Mouse (Mus musculus): ENCODE measurements around the gene Rap1b. TPM values are rescaled to one million over a fixed set of nuclear protein-coding genes. Genes with fewer than 3 reads are reported as not detected.

The Rap1b gene
- total RNA-seq, 1 experiment from 2014 or later: 126 TPM

DNA sequence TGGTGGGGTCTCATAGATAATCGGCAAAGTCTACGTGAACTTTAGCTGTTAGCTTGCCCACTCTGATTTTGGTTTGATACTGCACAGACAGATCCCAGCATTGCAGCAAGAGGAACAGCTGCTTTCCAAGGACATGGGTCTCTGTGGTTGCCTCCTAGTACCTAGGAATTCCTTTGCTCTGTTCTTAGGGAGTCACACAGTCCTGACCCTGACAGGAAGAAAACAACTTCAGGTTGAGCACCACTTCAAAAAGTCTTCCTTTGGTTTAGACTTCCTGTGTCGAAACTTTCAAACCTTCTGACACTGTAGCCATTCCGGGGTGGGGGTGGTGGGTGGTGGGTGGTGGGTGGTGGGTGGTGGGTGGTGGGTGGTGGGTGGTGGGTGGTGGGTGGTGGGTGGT, 18.4 kb upstream of the Rap1b start:
- no peak for ATAC-seq (replicated peaks in 1 of 2; ENCODE audit: insufficient read depth in 1 of 2, low FRiP score in 2 of 2, low TSS enrichment in 1 of 2, low read depth in 1 of 2, poor library complexity in 2 of 2, severe bottlenecking in 2 of 2)

DNA sequence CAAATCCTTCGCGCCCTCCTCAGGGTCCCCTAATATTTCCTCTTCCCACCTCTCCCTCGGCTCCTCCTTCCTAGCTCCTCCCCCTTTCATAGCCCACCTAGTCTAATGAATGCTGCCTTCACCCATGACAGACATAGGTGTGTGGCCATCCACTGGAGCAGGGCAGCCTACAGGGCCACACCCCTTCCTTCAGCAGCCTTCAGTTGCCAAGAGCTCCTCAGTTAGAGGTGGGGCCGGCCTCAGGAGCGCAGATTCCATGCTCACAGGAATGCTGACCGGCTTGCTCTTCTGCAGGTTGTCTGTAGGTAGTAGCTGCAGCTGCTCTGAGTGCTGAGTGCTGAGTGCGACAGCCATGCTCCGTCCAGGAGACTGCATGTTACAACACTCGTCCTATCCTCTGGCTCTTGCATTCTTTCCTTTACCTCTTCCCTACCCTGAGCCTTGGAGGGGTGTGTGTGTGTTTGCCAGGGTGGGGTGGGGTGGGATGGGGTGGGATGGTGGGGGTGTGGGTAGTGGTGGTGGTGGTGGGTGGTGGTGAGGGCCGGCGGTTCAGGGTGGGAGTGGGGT, 16.3 kb upstream of the Rap1b start:
- no peak for ATAC-seq (replicated peaks in 1 of 2; ENCODE audit: insufficient read depth in 1 of 2, low FRiP score in 2 of 2, low TSS enrichment in 1 of 2, low read depth in 1 of 2, poor library complexity in 2 of 2, severe bottlenecking in 2 of 2)

DNA sequence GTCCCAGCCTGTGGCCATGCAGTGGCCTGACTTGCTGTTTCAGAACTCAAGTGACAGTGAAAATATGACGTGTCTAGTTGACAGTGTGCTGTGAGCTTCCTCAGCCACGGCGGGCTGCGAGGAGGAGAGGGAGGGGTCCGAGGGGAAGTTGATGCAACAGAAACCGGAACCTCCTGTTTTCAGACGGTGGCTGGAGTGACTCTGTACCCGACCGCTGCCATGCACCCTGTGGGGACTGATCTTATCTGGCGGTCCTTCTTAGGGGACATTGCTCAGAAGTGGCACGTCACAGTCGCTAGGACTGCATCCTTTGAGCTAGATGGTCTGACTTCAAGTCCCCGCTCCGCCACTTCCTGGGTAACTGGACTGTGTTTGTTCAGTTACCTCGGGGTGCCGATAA, 15.1 kb upstream of the Rap1b start:
- peak; percentile 90 to 95 for ATAC-seq (replicated peaks in 1 of 2; ENCODE audit: insufficient read depth in 1 of 2, low FRiP score in 2 of 2, low TSS enrichment in 1 of 2, low read depth in 1 of 2, poor library complexity in 2 of 2, severe bottlenecking in 2 of 2)

DNA sequence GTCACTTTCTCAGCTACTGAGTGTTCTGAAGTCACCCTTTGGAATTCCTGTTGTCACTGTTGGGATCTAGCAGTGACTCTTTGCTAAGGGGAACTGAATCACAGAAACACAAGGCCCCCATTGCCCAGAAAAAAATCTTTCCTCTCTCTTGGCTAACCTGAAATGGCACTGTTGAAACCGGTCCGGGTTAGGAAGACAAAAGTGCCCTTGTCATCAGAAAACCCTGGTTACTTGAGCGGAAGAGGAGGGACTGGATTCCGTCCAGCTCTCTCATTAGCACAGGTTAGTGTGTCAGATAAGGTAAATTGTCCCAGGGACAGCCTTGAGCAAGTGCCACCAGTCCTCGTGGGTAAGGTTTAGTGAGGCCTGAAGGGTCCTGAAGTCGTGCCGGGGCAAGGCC, 14.5 kb upstream of the Rap1b start:
- peak in 1 of 2 experiments; percentile 12; a peak in 1 of 4 replicates for ATAC-seq (replicated peaks in 1 of 2; ENCODE audit: insufficient read depth in 1 of 2, low FRiP score in 2 of 2, low TSS enrichment in 1 of 2, low read depth in 1 of 2, poor library complexity in 2 of 2, severe bottlenecking in 2 of 2)

DNA sequence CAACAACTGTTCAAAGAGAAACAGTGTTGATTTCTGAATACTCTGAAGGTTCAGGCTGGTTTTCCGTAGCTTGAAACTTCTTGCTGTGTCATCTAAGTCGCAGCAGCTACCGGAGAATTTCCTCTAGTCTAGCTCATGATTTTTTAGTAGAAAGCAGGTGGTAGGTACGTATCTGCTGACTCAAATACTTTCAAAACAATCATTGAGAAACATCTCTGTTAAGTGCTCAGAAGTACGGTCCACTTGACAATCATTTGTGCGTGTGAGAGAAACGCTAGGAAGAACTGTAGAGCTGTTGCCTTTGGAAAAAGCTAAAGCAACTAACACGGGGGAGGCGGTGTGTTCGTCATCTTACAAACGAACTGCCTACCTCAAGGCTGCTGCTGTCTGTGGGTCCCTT, 14.0 kb upstream of the Rap1b start:
- ATAC-seq (replicated peaks in 1 of 2; ENCODE audit: insufficient read depth in 1 of 2, low FRiP score in 2 of 2, low TSS enrichment in 1 of 2, low read depth in 1 of 2, poor library complexity in 2 of 2, severe bottlenecking in 2 of 2): no peak

DNA sequence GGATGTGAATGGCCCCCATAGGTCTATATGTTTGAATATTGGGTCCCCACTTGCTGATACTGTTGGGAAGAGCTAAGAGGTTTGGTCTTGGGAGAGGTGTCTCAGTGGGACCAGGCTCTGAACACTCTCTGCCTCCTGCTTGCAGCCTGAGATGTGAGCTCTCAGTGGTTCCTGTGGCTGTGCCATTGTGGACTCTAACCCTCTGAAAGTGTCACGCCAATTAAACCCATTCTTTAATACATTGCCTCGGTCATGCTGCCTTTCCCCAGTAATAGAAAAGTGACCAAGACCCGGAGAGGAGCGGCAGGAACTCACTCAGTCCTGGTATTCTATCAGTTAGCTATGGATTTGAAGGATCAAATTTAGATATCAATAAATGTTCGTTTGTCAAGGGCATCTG, 12.4 kb upstream of the Rap1b start:
- no peak for ATAC-seq (replicated peaks in 1 of 2; ENCODE audit: insufficient read depth in 1 of 2, low FRiP score in 2 of 2, low TSS enrichment in 1 of 2, low read depth in 1 of 2, poor library complexity in 2 of 2, severe bottlenecking in 2 of 2)

DNA sequence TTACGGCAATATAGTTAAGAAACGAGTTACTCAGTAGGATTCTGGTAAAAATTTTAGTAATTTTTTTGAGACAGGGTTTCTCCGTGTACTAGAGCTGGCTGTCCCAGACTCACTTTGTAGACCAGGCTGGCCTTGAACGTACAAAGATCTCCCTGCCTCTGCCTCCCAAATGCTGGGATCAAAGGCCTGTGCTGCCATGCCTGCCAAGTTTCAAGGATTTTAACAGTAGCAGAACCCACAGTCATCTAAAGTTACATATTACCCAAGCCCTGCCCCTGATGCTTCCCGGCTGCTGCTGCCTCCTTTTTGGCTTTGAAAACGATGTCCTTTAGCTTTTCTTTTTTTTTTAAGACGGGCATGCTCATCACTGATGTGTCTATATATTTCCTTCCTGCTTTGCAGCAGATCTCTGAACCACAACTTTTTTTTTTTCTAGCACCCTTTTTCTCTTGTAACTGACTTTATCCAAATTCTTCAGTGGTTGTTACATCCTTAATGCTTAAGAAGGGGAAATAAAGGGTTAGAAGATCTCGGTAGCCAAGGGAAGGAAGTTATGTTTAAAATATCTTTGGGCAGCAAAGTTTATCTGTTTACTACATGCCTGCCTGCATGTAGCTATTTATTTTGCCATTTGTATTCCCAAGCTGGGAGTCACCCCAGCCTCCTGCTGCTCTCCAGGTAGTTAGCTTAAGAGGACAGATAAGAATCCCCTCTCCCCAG, 10.3 kb upstream of the Rap1b start:
- peak in 1 of 2 experiments; percentile 26; a peak in 1 of 4 replicates for ATAC-seq (replicated peaks in 1 of 2; ENCODE audit: insufficient read depth in 1 of 2, low FRiP score in 2 of 2, low TSS enrichment in 1 of 2, low read depth in 1 of 2, poor library complexity in 2 of 2, severe bottlenecking in 2 of 2)

DNA sequence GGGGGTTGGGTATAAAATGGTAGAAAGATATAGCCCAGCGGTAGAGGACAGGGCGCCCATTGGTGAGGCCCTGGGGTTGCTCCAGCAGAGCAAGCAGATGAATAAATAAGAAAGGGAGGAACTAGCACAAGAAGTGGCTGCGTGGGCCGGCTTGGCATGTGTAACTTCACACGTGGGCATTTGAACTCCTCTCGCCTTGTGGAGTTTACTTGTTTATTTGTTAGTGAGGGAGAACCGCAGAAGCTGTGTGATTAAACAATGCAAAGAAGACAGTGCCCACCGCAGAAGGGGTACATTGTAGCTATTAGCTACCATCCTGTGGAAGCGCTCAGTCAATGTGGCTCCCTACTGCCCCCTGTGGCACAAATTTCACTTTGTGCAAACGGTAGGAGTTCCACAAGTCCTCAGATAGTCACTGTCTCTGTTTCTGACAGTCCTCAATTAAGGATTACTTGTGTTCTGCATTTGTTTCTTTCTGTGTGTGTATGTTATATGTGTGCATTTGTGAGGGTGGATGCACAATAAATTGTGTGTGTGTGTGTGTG, 6.9 kb upstream of the Rap1b start:
- no peak for ATAC-seq (replicated peaks in 1 of 2; ENCODE audit: insufficient read depth in 1 of 2, low FRiP score in 2 of 2, low TSS enrichment in 1 of 2, low read depth in 1 of 2, poor library complexity in 2 of 2, severe bottlenecking in 2 of 2)

DNA sequence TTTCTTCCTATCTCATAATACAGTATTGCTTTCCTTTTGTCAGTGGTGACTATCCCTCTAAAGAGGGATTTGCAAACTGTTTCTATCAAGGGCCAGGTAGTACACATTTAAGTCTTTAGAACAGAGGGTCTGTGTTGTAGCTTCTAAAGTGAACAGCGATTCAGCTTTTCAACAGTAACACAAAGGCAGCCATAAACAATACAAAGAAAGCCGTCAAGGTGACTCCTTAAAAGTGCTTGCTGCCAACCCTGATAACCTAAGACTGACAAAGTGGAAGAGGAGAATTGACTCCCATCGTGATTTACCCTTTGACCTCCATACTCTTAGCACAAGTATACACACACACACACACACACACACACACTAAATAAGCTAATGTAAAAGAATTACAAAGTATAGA, 3.1 kb upstream of the Rap1b start:
- ATAC-seq (replicated peaks in 1 of 2; ENCODE audit: insufficient read depth in 1 of 2, low FRiP score in 2 of 2, low TSS enrichment in 1 of 2, low read depth in 1 of 2, poor library complexity in 2 of 2, severe bottlenecking in 2 of 2): no peak

DNA sequence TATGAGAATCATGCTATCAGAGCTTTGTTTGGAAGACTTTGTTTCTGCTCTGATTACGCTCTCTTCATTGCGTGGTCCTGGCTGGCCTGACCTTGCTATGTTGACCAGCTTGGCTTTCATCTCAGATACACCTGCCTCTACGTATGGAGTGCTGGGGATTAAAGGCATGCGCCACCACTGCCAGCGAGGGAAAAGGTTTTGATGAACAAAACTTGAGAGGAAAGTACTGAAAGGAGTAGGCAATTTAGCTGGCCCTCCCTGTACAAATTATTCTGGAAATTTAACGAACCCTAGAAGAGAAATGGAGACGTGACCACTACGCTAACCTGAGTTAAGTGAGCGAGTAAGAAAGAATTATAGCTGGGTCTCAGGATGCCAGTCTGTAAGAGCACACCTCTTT, 961 bp upstream of the Rap1b start:
- no peak for ATAC-seq (replicated peaks in 1 of 2; ENCODE audit: insufficient read depth in 1 of 2, low FRiP score in 2 of 2, low TSS enrichment in 1 of 2, low read depth in 1 of 2, poor library complexity in 2 of 2, severe bottlenecking in 2 of 2)

DNA sequence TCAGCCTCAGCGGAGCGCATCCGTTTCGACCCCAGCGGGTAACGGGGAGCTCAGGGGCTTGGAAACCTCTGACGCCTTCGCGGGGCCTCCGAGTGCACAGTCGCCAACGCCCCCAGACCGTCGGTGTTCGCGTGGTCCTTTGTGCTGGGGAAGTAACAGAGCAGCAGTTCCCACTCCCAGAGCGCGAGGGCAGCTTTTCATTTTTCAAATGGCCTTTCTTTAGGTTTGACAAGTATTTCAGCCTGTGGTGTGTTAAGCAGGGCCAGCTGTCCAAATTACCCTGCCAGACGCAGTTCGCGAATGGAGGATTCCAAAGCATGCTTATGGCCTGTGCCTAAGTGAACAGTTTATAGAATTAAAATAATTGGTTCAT, 411 bp upstream of the Rap1b start:
- peak; percentile 65 to 74 for ATAC-seq (replicated peaks in 1 of 2; ENCODE audit: insufficient read depth in 1 of 2, low FRiP score in 2 of 2, low TSS enrichment in 1 of 2, low read depth in 1 of 2, poor library complexity in 2 of 2, severe bottlenecking in 2 of 2)

DNA sequence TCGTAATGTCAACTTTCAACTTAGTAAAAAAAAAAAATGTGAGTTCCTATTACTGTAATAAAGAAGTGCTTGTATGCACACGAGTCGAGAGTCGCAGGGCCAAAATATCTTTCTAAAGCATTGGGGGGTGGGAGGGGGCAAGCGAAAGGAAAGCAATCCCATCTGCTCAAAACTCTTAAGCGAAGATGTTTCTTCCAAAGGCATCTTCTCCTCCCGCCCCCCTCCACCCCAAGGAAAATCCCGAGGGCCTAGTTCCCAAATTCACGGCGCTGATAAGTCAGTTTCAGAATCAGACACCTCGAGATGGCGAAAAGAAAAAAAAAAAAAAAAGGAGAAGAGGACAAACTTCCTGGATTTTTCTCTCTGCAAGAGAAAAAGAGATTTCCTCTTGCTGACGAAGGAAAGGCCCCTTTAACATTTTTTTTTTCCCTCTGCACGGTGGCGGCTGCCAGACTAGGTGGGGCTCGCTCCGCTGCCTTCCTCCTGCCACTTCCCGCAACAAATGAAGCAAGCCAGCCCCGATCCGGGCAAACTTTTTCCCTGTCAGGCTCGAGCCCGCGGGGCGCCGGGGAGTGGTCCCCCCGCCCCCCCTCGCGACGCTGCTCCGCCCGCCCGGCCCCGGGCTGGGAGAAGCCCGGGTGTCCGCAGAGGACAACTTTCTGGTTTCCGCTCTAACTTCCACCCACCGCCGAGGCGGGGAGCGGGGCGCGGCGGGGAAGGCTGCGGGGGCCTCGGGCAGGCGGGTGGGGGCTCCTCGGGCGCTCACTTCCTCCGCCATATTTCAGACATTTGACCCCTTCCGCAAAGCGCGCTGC, 846 bp downstream of the Rap1b start:
- ATAC-seq (replicated peaks in 1 of 2; ENCODE audit: insufficient read depth in 1 of 2, low FRiP score in 2 of 2, low TSS enrichment in 1 of 2, low read depth in 1 of 2, poor library complexity in 2 of 2, severe bottlenecking in 2 of 2): peak; percentile 17 to 27

DNA sequence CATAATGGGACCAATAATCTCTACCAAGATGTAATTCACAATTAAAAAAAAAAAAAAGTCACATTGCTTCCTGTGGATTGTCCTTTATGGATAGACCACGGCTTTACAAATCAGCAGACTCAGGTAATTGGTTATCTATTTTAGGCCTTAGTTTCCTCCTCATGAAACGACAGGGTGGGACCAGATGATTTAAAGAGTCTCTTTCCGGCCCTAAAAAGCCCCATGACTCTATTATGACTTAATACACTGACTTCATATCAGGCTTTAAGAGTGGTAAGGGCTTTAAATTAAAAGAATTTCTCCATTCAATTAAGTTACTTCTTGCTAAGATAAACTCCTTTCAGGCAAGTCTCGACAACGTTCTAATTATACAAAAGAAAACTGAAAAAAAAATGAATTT, 1.6 kb downstream of the Rap1b start:
- no peak for ATAC-seq (replicated peaks in 1 of 2; ENCODE audit: insufficient read depth in 1 of 2, low FRiP score in 2 of 2, low TSS enrichment in 1 of 2, low read depth in 1 of 2, poor library complexity in 2 of 2, severe bottlenecking in 2 of 2)

DNA sequence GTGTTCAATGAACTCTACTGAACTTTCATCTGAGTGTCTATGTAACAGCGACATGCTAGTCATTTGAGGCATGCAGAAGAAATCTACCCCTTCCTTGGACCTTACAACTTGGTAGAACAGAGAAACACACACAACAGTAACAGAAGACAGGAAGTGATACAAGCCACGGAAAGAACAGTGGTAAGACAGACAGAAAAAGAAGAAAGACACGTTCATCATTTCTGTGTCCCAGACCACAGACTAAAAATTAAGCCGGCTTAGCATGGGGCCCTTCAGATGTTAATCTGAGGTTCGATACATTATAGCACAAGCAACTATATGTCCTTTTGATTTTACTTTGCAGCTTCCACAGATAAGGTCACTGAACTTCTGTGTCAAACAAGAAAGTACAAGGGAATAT, 2.1 kb downstream of the Rap1b start:
- ATAC-seq (replicated peaks in 1 of 2; ENCODE audit: insufficient read depth in 1 of 2, low FRiP score in 2 of 2, low TSS enrichment in 1 of 2, low read depth in 1 of 2, poor library complexity in 2 of 2, severe bottlenecking in 2 of 2): no peak

DNA sequence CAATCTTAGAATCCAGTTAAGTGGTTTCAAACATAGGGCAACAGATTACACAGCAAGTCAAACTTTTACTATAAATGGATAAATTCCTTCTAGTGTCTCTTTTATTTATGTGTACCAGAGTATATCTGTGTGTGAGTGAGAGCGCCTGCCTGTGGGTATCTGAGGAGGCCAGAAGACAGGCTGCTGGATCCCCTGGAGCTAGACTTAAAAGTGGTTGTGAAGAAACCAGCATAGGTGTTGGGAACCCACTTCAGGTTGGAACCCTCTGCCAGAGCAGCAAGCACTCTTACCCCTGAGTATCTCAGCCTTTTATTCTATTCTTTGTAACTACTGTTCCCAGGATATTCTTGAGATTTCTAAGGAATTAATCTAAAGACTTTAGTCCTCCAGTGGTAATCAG, 4.1 kb downstream of the Rap1b start:
- no peak for ATAC-seq (replicated peaks in 1 of 2; ENCODE audit: insufficient read depth in 1 of 2, low FRiP score in 2 of 2, low TSS enrichment in 1 of 2, low read depth in 1 of 2, poor library complexity in 2 of 2, severe bottlenecking in 2 of 2)

DNA sequence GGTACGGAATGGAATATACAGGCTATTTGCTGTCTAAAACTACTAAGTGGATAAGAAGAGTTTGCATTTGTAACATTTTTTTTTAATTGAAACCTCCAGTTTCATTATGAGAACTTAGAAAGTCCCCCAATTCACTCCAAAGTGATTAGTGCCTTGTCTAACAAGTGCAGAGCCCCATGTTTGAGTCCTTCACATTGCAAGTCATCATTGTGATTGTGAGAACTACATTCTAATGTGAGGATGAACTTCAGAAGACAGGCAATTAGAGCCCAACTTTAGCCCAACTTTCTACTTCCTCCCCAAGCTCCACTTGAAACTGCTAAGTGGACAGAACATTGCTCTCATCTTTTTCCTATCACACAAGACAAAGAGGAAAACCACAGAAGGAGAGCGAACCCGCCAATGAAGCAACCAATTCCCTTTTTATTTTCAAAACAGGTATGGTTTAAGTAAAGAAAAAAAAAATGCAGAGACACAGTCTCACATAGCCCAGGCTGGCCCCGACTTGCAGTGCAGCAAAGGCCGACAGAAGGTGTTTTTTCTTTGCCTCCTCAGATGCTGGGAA, 5.3 kb downstream of the Rap1b start:
- no peak; a peak in 1 of 4 replicates for ATAC-seq (replicated peaks in 1 of 2; ENCODE audit: insufficient read depth in 1 of 2, low FRiP score in 2 of 2, low TSS enrichment in 1 of 2, low read depth in 1 of 2, poor library complexity in 2 of 2, severe bottlenecking in 2 of 2)

DNA sequence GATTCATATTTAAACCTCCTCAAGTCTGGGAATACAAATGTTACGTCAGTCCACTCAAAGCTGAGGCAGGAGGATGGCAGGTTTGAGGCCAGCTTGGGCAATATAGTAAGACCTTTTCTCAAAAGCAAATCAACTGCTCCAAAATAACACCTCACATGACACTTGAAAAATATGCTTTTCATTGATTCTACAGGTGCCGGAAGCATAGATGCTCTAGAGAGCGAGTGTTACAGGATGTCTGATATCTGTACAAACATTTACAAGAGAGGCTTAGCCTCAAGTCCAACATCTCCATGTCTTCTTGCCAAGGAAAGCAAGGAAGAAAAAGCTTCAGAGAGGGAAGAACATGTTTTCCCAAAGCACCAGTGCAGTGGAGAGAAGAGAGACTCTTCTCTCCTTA, 6.1 kb downstream of the Rap1b start:
- no peak for ATAC-seq (replicated peaks in 1 of 2; ENCODE audit: insufficient read depth in 1 of 2, low FRiP score in 2 of 2, low TSS enrichment in 1 of 2, low read depth in 1 of 2, poor library complexity in 2 of 2, severe bottlenecking in 2 of 2)

DNA sequence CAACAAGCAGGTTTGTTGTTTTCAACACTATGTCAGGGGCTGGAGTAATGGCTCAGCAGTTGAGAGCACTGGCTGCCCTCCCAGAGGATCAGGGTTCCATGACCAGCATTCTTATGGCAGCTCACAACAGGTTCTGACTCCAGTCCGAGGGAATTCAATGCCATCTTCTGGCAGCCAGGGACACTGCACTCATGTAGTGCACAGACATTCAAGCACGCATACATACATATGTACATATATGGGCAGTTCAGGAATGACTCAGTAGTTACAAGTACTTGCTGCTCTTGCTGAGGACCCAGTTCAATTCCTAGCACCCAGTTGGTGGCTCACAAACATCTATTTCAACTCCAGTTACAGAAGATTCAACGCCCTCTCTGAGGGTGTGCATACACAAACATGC, 6.9 kb downstream of the Rap1b start:
- no peak for ATAC-seq (replicated peaks in 1 of 2; ENCODE audit: insufficient read depth in 1 of 2, low FRiP score in 2 of 2, low TSS enrichment in 1 of 2, low read depth in 1 of 2, poor library complexity in 2 of 2, severe bottlenecking in 2 of 2)
